In genomic region chr8:64422200-64422849, GRCm38 (mm10) we compare ENCODE assay signal across 18 mouse cellular contexts.
A peak's percentile ranks its signal among the peaks of the same experiment; 100 is the strongest.
DNase-seq lines count a peak whose midpoint lies in the region; ATAC-seq and TF ChIP-seq lines count a peak whose summit lies in the region.
"Had no signal": no experiment of that assay in that cellular context is flagged by ENCODE, and none has a peak within 500 bp of the region (broad histone marks: within the 10 kb centered on the region; RNA-seq: fewer than 3 reads in every experiment).

No protein-coding gene starts in this region.

- H3K9me3 ChIP-seq in midbrain, embryonic 11.5 days (ENCODE audit: control insufficient read depth, low read length) = no peaks in the 10 kb centered on the region
- H3K9me3 ChIP-seq in midbrain, embryonic 10.5 days (replicated peaks) = no peaks in the 10 kb centered on the region
- no peaks in the 10 kb centered on the region for H3K9me3 ChIP-seq in hindbrain, embryonic 12.5 days (replicated peaks)
- no peaks in the 10 kb centered on the region for H3K9me3 ChIP-seq in midbrain, embryonic 15.5 days
- H3K9me3 ChIP-seq in intestine, embryonic 16.5 days (ENCODE audit: control insufficient read depth, low read length) = no peaks in the 10 kb centered on the region
- no peaks in the 10 kb centered on the region for H3K9me3 ChIP-seq in lung, postnatal 0 days (ENCODE audit: low read length)
- H3K9me3 ChIP-seq: heart, embryonic 13.5 days; limb, embryonic 10.5 days had no signal

- no peak for TF ChIP-seq CTCF in lung, postnatal 0 days (IDR thresholded peaks at IDR 0.05)

- no peaks in the 10 kb centered on the region for H3K36me3 ChIP-seq in midbrain, embryonic 11.5 days (ENCODE audit: control insufficient read depth, insufficient read depth, low read length)
- H3K36me3 ChIP-seq in midbrain, embryonic 10.5 days = no peaks in the 10 kb centered on the region
- no peaks in the 10 kb centered on the region for H3K36me3 ChIP-seq in hindbrain, embryonic 12.5 days
- no peaks in the 10 kb centered on the region for H3K36me3 ChIP-seq in midbrain, embryonic 15.5 days (replicated peaks)
- H3K36me3 ChIP-seq in intestine, embryonic 16.5 days (ENCODE audit: control insufficient read depth, insufficient read depth, low read length) = no peaks in the 10 kb centered on the region
- no peaks in the 10 kb centered on the region for H3K36me3 ChIP-seq in lung, postnatal 0 days (ENCODE audit: insufficient read depth, low read length)
- H3K36me3 ChIP-seq: heart, embryonic 13.5 days; limb, embryonic 10.5 days had no signal

- ATAC-seq in midbrain, embryonic 11.5 days (ENCODE audit: low FRiP score) = peak; percentile 79
- ATAC-seq in hindbrain, embryonic 12.5 days (ENCODE audit: low FRiP score) = peak; percentile 80
- peak; percentile 82 for ATAC-seq in midbrain, embryonic 15.5 days (replicated peaks)
- ATAC-seq in intestine, embryonic 16.5 days = no peak
- no peak for ATAC-seq in lung, postnatal 0 days

- no peak overlapping the region for H3K4me3 ChIP-seq in midbrain, embryonic 11.5 days (ENCODE audit: low read depth, low read length)
- no peak overlapping the region for H3K4me3 ChIP-seq in midbrain, embryonic 10.5 days
- H3K4me3 ChIP-seq in hindbrain, embryonic 12.5 days = no peak overlapping the region
- H3K4me3 ChIP-seq in midbrain, embryonic 15.5 days = no peak overlapping the region
- no peak overlapping the region for H3K4me3 ChIP-seq in intestine, embryonic 16.5 days (ENCODE audit: low read length)
- H3K4me3 ChIP-seq in lung, postnatal 0 days (ENCODE audit: low read depth, low read length) = no peak overlapping the region
- H3K4me3 ChIP-seq: heart, embryonic 13.5 days; limb, embryonic 10.5 days; megakaryocyte, embryonic 14.5 days had no signal

- no peak overlapping the region for H3K9ac ChIP-seq in midbrain, embryonic 11.5 days (ENCODE audit: low read length)
- no peak overlapping the region for H3K9ac ChIP-seq in hindbrain, embryonic 12.5 days
- H3K9ac ChIP-seq in midbrain, embryonic 15.5 days = no peak overlapping the region
- H3K9ac ChIP-seq in intestine, embryonic 16.5 days (ENCODE audit: low read depth, low read length) = no peak overlapping the region
- H3K9ac ChIP-seq in lung, postnatal 0 days (replicated peaks; ENCODE audit: low read depth) = no peak overlapping the region
- H3K9ac ChIP-seq: heart, embryonic 13.5 days; liver, embryonic 14.5 days had no signal

- no peak overlapping the region for H3K27ac ChIP-seq in midbrain, embryonic 11.5 days (ENCODE audit: low read depth, low read length)
- no peak overlapping the region for H3K27ac ChIP-seq in midbrain, embryonic 10.5 days (replicated peaks)
- 0 out of 2 replicates have a peak overlapping the region, but pooled peaks have one; percentile 35 for H3K27ac ChIP-seq in hindbrain, embryonic 12.5 days
- H3K27ac ChIP-seq in midbrain, embryonic 15.5 days = peak overlapping the region; percentile 25; the same call in 1 of the 2 replicates
- H3K27ac ChIP-seq in intestine, embryonic 16.5 days (ENCODE audit: low read length) = no peak overlapping the region
- H3K27ac ChIP-seq in lung, postnatal 0 days (ENCODE audit: low read length) = no peak overlapping the region
- H3K27ac ChIP-seq: heart, embryonic 13.5 days; limb, embryonic 10.5 days; liver, embryonic 14.5 days; stomach, postnatal 0 days had no signal

- no peak overlapping the region for H3K4me2 ChIP-seq in midbrain, embryonic 11.5 days
- no peak overlapping the region for H3K4me2 ChIP-seq in hindbrain, embryonic 12.5 days (replicated peaks)
- 0 out of 2 replicates have a peak overlapping the region, but pooled peaks have one; percentile 8 for H3K4me2 ChIP-seq in midbrain, embryonic 15.5 days
- H3K4me2 ChIP-seq in intestine, embryonic 16.5 days (ENCODE audit: low read depth, low read length) = no peak overlapping the region
- no peak overlapping the region for H3K4me2 ChIP-seq in lung, postnatal 0 days (replicated peaks; ENCODE audit: low read depth, low read length)
- H3K4me2 ChIP-seq: heart, embryonic 13.5 days had no signal

- peaks cover 12% of the 10 kb centered on the region for H3K4me1 ChIP-seq in midbrain, embryonic 11.5 days (ENCODE audit: control insufficient read depth, insufficient read depth, low read length)
- peaks cover 19% of the 10 kb centered on the region for H3K4me1 ChIP-seq in midbrain, embryonic 10.5 days
- H3K4me1 ChIP-seq in hindbrain, embryonic 12.5 days = peaks cover 8% of the 10 kb centered on the region
- H3K4me1 ChIP-seq in midbrain, embryonic 15.5 days = peaks cover 9% of the 10 kb centered on the region
- H3K4me1 ChIP-seq in intestine, embryonic 16.5 days (ENCODE audit: control insufficient read depth, insufficient read depth, low read length) = no peaks in the 10 kb centered on the region
- H3K4me1 ChIP-seq in lung, postnatal 0 days (ENCODE audit: insufficient read depth, low read depth, low read length) = no peaks in the 10 kb centered on the region
- H3K4me1 ChIP-seq: limb, embryonic 10.5 days; megakaryocyte, embryonic 14.5 days had no signal

- H3K27me3 ChIP-seq in midbrain, embryonic 11.5 days (ENCODE audit: control insufficient read depth, insufficient read depth, low read length) = no peaks in the 10 kb centered on the region
- H3K27me3 ChIP-seq in midbrain, embryonic 10.5 days (ENCODE audit: low read depth, poor library complexity, severe bottlenecking) = no peaks in the 10 kb centered on the region; the same call in 1 of the 2 replicates
- no peaks in the 10 kb centered on the region for H3K27me3 ChIP-seq in hindbrain, embryonic 12.5 days
- H3K27me3 ChIP-seq in midbrain, embryonic 15.5 days (replicated peaks) = no peaks in the 10 kb centered on the region
- no peaks in the 10 kb centered on the region for H3K27me3 ChIP-seq in intestine, embryonic 16.5 days (replicated peaks; ENCODE audit: control insufficient read depth, insufficient read depth, low read length)
- H3K27me3 ChIP-seq in lung, postnatal 0 days (replicated peaks; ENCODE audit: insufficient read depth, low read length) = no peaks in the 10 kb centered on the region
- H3K27me3 ChIP-seq: heart, embryonic 13.5 days; megakaryocyte, embryonic 14.5 days had no signal

- DNase-seq in midbrain, embryonic 11.5 days (ENCODE audit: low spot score, missing footprints) = no peak
- no peak for DNase-seq in midbrain, embryonic 10.5 days (ENCODE audit: low spot score)
- no peak for DNase-seq in right cerebral cortex, adult 2 months (ENCODE audit: low spot score in 2 of 2)
- no peak for DNase-seq in embryo, embryonic 10.5 days (ENCODE audit: low spot score)
- DNase-seq in lung, postnatal 0 days (ENCODE audit: low spot score) = no peak
- DNase-seq: B cell, adult 2 months; cerebellum, adult 8-10 months; kidney, adult 9 months; lung, postnatal 10 days; thymus, postnatal 25 days had no signal

- 13% methylated on average over 8 of the region's 8 CpGs for WGBS in midbrain, embryonic 11.5 days
- 29% methylated on average over 8 of the region's 8 CpGs for WGBS in midbrain, embryonic 10.5 days
- 30% methylated on average over 8 of the region's 8 CpGs for WGBS in hindbrain, embryonic 12.5 days
- 8% methylated on average over 8 of the region's 8 CpGs for WGBS in midbrain, embryonic 15.5 days
- 50% methylated on average over 8 of the region's 8 CpGs for WGBS in intestine, embryonic 16.5 days
- WGBS in lung, postnatal 0 days = 61% methylated on average over 8 of the region's 8 CpGs

- no peak for TF ChIP-seq EP300 in lung, postnatal 0 days (IDR thresholded peaks at IDR 0.05)

Comparison
In these comparisons a context has a peak if more than half of its experiments do, and no peak if none do; other contexts are left out.
1. H3K27ac ChIP-seq: peak in hindbrain, embryonic 12.5 days (single experiment) and midbrain, embryonic 15.5 days (single experiment); none in midbrain, embryonic 11.5 days (single experiment), midbrain, embryonic 10.5 days (single experiment), intestine, embryonic 16.5 days (single experiment) and lung, postnatal 0 days (single experiment).
2. ATAC-seq: peak in midbrain, embryonic 11.5 days (single experiment), hindbrain, embryonic 12.5 days (single experiment) and midbrain, embryonic 15.5 days (single experiment); none in intestine, embryonic 16.5 days (single experiment) and lung, postnatal 0 days (single experiment).